Mouse (Mus musculus): ENCODE results near the gene Chrm3.

The Chrm3 gene

DNA sequence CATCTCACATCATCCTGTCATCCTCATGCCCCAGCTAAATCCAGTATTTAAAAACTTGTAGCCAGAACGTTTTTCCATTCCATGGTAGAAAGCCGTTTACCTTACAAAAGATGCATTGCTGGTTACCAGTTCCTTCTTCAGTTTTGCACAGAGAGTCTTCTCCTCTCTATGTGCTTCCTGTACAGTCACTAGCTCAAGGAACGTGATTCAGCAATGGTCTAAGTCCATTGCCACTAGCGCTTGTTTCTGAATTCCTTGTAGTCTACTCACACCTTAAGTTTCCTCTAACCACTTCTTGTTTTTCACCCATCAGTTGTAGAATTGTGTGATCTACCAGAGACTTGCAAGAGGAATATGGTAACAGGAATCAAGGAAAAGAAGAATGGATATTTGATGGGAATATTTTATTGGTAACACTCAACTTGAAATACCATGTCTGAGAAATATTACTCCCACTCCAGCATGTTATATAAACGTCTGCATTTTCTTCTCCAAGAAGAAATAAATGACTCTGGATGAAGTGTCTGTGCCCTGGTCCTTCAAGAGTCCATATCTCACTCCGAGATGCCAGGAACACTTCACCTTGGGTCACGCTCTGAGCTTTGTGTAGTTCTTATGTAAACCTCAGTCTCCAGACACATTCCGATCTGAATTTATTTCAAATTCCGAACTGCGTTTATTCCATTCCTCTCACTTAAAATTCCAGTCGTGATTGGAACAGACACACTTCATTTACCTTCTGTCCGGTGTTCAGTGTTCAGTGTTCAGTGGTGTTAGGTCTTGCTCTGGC is 293.6 kb downstream of the Chrm3 start:
- no peak for DNase-seq

GRCm38 (mm10) chr13:10065776-10066175 is 294.9 kb downstream of the Chrm3 start:
- no peak for DNase-seq

GRCm38 (mm10) chr13:10062681-10063080 is 298.0 kb downstream of the Chrm3 start:
- DNase-seq: no peak

DNA sequence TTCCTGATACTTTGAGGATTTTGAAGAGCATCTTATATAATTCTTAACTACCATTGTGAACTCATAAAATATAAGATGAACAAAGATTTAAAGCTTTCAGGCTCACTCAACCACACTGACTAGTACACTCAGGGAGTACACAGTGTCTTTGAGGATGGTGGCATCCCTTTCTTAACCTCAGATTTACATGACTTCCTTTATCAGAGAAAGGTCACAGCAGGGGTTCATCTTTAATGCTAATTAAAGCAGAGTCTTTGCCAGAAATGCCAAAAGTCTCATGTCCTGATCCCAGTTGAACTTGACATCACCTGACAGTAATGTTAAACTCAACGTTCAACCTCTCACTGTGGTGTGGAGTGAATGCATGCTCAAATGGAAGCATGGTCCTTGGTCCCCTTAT is 301.7 kb downstream of the Chrm3 start:
- DNase-seq: no peak

DNA sequence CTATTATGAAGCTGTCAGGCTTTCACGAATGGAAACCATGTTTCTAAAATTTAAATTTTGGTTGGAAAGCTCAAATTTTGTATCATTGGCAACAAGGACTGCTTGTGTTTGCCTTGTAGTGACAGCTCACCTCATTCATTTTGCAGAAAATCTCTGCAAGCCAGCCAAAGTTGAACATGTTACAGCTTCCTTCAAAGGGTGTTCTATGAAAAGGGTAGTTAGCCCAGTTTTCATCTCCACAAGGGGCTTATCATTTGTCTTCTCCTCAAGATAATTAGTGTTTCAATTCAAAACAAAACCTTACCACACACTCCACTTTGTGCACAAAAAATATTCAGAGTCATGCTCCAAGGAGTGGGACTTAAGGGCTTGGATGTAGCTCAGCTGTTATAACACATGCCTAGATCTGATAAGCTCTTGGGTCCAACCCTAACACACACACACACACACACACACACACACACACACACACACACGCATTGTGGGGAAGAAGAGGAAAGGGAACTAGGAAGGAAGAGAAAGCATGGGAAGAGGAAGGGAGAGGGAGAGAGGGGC is 302.9 kb downstream of the Chrm3 start:
- DNase-seq: no peak

DNA sequence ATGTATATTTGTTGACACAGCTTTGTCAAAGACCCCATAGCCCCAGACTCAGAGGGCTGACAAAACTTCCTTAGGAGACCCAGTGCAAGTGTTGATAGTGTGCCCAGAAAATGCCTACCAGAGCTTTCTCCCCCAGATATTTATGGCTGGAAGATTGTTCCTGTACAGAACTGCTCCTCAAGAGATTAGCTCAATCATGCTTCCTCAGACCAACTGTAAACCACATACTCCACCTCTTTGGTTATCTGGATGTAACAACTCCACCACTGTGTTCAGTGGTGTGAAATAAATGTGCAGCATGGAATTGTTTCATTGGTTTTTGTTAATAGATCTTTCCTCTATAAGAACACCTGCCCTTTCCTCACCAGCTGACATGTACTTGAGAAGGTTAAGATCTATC is 306.6 kb downstream of the Chrm3 start:
- no peak for DNase-seq

- DNase-seq: no peak
These were observed 307.3 kb downstream of the Chrm3 start for GRCm38 (mm10) chr13:10053301-10053889.

DNA sequence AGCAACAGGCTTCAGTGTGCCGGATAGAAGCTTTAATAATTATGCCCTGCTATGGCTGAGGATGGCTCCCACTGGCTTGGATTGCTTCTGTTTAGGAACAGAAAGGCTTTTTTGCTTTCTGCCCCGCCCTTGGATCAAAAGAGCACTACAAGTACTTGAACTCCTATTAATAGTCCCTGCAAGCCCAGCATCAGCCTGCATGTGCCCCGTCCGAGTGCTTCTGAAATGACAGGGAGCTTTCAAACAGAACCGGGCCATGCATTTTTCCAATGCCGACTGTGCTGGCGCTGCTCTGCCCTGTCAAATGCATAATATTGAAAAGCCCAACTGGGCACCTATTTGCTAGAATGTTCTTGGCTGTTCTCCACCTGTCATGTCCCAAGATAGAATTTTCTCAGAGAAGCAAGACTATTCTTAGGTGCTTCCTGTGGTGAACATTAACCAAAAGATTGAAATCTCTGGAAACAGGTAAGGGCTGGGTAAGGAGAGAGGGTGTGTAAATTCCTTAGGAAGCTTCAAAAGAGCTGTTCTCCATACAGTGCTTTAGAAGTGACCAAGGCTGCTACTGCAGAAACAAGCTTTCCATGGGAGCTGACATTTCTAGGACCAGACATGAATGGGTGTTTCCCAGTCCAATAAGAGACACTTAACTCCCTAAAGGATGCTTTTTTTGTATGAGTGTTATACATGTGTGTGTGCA is 314.8 kb downstream of the Chrm3 start:
- DNase-seq: no peak

GRCm38 (mm10) chr13:10044084-10044483 is 316.6 kb downstream of the Chrm3 start:
- DNase-seq: no peak

GRCm38 (mm10) chr13:10033570-10034399 is 326.9 kb downstream of the Chrm3 start:
- no peak for DNase-seq

DNA sequence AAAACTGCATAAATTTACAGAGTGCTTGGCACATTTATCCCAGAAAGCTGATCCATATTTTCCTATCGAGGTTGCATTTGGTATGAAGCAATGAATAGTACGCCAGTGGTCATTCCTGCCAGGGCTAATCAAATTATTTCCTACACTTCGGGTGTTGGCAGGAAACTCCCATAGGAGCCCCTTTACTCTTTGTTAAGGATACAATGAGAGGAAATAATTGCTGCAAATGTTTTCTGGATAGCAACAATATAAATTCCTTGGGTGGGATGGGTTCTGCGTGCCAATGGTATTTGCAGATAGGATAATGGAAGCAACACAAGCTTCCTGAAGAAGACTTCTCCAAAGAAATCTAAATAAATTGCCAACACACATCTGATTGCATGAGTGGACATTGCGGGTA is 329.1 kb downstream of the Chrm3 start:
- DNase-seq: no peak

- DNase-seq: no peak
These were observed 330.7 kb downstream of the Chrm3 start for GRCm38 (mm10) chr13:10029944-10030343.

DNA sequence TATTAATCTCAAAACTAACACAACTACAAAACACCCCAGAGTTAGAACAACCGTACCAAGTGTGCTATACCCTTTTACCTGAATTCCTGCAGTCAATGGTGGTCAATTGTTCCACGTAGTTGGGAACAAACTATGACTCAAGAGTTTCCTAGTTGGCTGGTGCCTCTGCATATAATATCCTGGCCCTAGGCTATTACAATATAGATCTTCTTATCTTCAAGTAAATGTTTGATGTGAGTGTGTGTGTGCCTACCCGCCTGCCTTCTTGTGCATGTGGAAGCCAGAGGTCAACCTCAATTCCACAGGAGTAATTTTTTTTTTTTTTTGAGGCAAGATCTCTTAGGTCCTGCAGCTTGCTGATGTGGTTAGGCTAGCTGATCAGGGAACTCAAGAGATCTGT is 335.5 kb downstream of the Chrm3 start:
- no peak for DNase-seq

GRCm38 (mm10) chr13:10023112-10023511 is 337.5 kb downstream of the Chrm3 start:
- no peak for DNase-seq

- no peak for DNase-seq
These were observed 341.4 kb downstream of the Chrm3 start for GRCm38 (mm10) chr13:10019252-10019651.

GRCm38 (mm10) chr13:10002916-10003315 is 357.7 kb downstream of the Chrm3 start:
- no peak for DNase-seq

GRCm38 (mm10) chr13:9997664-9998328 is 362.9 kb downstream of the Chrm3 start:
- DNase-seq: no peak

DNA sequence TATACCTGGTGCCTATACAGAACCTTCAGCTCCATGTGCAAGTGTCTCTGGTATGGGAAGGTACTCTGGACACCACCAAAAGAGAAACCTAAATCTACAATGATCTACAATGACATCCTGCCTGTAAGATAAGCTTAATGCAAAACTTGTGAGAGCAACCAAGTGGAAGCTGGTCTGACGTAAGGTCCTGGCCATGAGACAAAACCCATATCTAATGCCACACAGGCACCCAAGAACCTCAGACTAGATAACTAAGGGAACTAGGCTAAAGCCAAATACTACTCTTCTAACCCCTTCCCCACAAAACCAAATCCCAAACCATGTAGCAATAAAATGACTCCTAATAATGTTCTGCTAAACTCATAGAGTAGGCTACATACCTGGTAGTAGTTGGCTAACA is 364.8 kb downstream of the Chrm3 start:
- DNase-seq: no peak

GRCm38 (mm10) chr13:9993571-9993970 is 367.1 kb downstream of the Chrm3 start:
- no peak for DNase-seq

- no peak for DNase-seq
These were observed 368.0 kb downstream of the Chrm3 start for GRCm38 (mm10) chr13:9992640-9993039.

- DNase-seq: no peak
These were observed 375.0 kb downstream of the Chrm3 start for GRCm38 (mm10) chr13:9985648-9986047.

DNA sequence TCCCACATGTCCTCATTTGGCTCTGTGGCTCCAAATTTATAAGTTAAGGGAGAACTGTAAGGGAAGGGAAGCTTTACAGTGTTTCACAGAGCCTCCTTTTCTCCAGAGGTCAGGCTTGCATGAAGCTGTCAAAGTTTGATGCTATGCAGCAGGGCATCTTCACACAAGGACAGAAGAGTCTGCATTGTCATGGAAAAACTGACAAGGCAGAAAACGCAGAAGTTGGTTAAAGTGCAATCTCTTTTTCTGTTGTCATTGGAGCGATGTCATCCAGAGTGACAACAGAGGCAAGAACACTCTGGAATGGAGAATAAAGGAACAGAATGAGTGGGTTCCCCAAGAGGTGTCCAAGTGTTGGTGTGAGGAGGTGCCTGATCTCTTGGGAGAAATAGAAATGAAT is 377.4 kb downstream of the Chrm3 start:
- DNase-seq: no peak

Data from cerebellum, adult 11 months (tissue).